Mouse (Mus musculus): ENCODE measurements around the gene Hpgd. TPM values are rescaled to one million over a fixed set of nuclear protein-coding genes. Genes with fewer than 3 reads are reported as not detected.
"Not testable (repeated sequence)": the region's sequence is repeated elsewhere in the genome, so short reads cannot be mapped to it uniquely, and the experiment has no call there.

Gene Hpgd
- polyA plus RNA-seq (2015; fragmentation: Nextera tagmentation; extraction: Ambion mirVana) = 216 and 320 TPM in 2 replicates

- Histone ChIP-seq H3K4me3 (ENCODE audit: low read depth, low read length) (peak within 1 kb of the TSS; percentile 57), H3K9me3 (ENCODE audit: low read length) (no peaks in the 10 kb centered on the region), H3K27me3 (replicated peaks; ENCODE audit: insufficient read depth, low read length) (no peaks in the 10 kb centered on the region), H3K4me2 (replicated peaks; ENCODE audit: low read depth, low read length) (peak within 1 kb of the TSS; percentile 77), H3K36me3 (ENCODE audit: insufficient read depth, low read length) (no peaks in the 10 kb centered on the region), H3K4me1 (ENCODE audit: insufficient read depth, low read depth, low read length) (no peaks in the 10 kb centered on the region; the same call in 1 of the 2 replicates), H3K27ac (ENCODE audit: low read length) (no peak within 1 kb of the TSS), H3K9ac (replicated peaks; ENCODE audit: low read depth) (peak within 1 kb of the TSS; percentile 37)
- ATAC-seq (peak; percentile 80), DNase-seq (ENCODE audit: low spot score) (peak; percentile 62)
- TF ChIP-seq EP300 (IDR thresholded peaks at IDR 0.05) = no peak
- TF ChIP-seq CTCF (IDR thresholded peaks at IDR 0.05) = no peak
- WGBS = 1% methylated on average over 33 of the region's 33 CpGs
These were observed at the start of gene Hpgd for GRCm38 (mm10) chr8:56294373-56294877. TSS of gene Hpgd (plus strand) at chr8:56294585.

GRCm38 (mm10) chr8:56251728-56252127 lies 42.7 kb upstream of the Hpgd start:
- not testable (repeated sequence) for H3K4me3 ChIP-seq (ENCODE audit: low read depth, low read length); DNase-seq (ENCODE audit: low spot score); H3K9me3 ChIP-seq (ENCODE audit: low read length); H3K9ac ChIP-seq (replicated peaks; ENCODE audit: low read depth); H3K27ac ChIP-seq (ENCODE audit: low read length); H3K4me1 ChIP-seq (ENCODE audit: insufficient read depth, low read depth, low read length); ATAC-seq; H3K27me3 ChIP-seq (replicated peaks; ENCODE audit: insufficient read depth, low read length); H3K36me3 ChIP-seq (ENCODE audit: insufficient read depth, low read length); H3K4me2 ChIP-seq (replicated peaks; ENCODE audit: low read depth, low read length)
- 72% methylated on average over 3 of the region's 3 CpGs for WGBS

DNA sequence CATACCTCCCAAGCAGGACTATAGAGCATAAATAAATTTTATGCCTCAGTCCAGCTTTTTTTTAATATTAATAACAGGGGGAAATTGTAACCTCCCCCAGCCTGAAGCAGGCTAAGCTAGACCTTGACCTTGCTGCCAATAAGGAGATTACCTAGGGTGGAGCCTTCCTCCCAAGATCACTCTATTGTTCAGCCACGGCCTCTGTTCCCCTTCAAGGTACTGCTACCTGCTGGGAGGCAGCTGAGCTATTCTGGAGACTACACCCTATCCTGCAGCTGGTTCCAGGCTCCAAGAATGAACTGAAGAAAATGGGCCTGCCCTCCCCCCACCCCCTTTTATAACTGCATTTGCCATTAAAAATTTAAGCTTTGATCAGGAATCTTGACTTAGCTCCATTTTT lies 42.1 kb upstream of the Hpgd start:
- ATAC-seq (no peak), DNase-seq (ENCODE audit: low spot score) (no peak)
- Histone ChIP-seq H3K9me3 (ENCODE audit: low read length) (no peaks in the 10 kb centered on the region), H3K9ac (replicated peaks; ENCODE audit: low read depth) (no peak overlapping the region), H3K27ac (ENCODE audit: low read length) (no peak overlapping the region), H3K4me2 (replicated peaks; ENCODE audit: low read depth, low read length) (no peak overlapping the region), H3K4me1 (ENCODE audit: insufficient read depth, low read depth, low read length) (no peaks in the 10 kb centered on the region), H3K36me3 (ENCODE audit: insufficient read depth, low read length) (no peaks in the 10 kb centered on the region), H3K4me3 (ENCODE audit: low read depth, low read length) (no peak overlapping the region), H3K27me3 (replicated peaks; ENCODE audit: insufficient read depth, low read length) (no peaks in the 10 kb centered on the region)
- TF ChIP-seq EP300 (IDR thresholded peaks at IDR 0.05) = no peak
- no peak for TF ChIP-seq CTCF (IDR thresholded peaks at IDR 0.05)
- WGBS = 52% methylated on average over 1 of the region's 1 CpGs

- Histone ChIP-seq H3K4me3 (ENCODE audit: low read depth, low read length) (no peak overlapping the region), H3K36me3 (ENCODE audit: insufficient read depth, low read length) (no peaks in the 10 kb centered on the region), H3K27ac (ENCODE audit: low read length) (no peak overlapping the region), H3K4me1 (ENCODE audit: insufficient read depth, low read depth, low read length) (no peaks in the 10 kb centered on the region), H3K4me2 (replicated peaks; ENCODE audit: low read depth, low read length) (no peak overlapping the region), H3K9me3 (ENCODE audit: low read length) (no peaks in the 10 kb centered on the region), H3K27me3 (replicated peaks; ENCODE audit: insufficient read depth, low read length) (no peaks in the 10 kb centered on the region), H3K9ac (replicated peaks; ENCODE audit: low read depth) (no peak overlapping the region)
- DNase-seq (ENCODE audit: low spot score) = no peak
- 55% methylated on average over 1 of the region's 1 CpGs for WGBS
- TF ChIP-seq EP300 (IDR thresholded peaks at IDR 0.05) = no peak
- no peak for TF ChIP-seq CTCF (IDR thresholded peaks at IDR 0.05)
- no peak for ATAC-seq
These were observed 33.2 kb upstream of the Hpgd start for GRCm38 (mm10) chr8:56261190-56261589.

DNA sequence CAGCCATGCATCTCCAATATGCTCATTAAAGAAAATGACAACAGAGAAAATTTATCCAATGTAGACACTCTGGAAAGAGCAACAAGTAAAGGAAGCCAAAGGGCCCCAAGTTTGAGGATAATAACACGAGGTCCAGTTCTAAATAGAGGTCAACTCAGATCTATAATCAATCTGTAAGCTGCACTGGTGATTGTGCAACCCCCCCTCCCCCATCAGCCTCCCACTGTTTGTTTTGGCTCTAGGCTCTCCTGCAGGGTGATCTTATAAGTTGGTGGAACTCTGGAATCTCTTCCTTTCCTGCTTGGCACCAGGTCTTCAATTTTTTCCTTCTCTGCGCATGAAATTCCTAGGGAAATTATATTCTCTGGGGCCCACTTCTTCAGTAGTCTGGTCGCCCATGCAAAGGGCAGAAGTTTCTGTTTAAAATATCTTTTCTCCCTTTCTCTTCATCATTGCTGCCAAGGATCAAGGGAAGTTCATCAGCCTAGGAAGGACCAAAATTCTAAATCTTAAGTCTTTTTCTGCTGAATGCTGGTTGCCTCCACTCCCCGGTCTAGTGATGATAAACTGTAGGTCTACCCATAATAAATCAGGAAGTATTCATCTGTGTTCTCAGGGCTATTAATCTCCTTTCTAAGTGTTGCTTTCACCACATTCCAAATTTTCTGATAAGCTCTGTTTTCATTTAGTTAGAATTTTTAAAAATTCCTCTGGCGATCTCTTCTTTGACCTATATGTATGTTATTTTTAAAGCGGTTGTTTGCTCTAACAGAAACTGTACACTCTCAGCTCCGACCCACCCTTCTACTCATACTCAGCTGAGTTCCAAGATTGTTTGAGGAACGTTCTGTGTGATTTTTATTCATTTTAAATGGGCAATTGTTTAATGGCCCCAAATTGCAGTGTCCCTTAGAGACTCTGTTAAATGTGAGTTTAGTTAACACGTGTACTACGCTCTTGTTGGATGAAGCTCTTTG lies 24.4 kb upstream of the Hpgd start:
- H3K27me3 ChIP-seq (replicated peaks; ENCODE audit: insufficient read depth, low read length) = no peaks in the 10 kb centered on the region
- H3K27ac ChIP-seq (ENCODE audit: low read length) = no peak overlapping the region
- no peaks in the 10 kb centered on the region for H3K36me3 ChIP-seq (ENCODE audit: insufficient read depth, low read length)
- no peak for TF ChIP-seq EP300 (IDR thresholded peaks at IDR 0.05)
- no peak for TF ChIP-seq CTCF (IDR thresholded peaks at IDR 0.05)
- no peak for ATAC-seq
- H3K4me2 ChIP-seq (replicated peaks; ENCODE audit: low read depth, low read length) = no peak overlapping the region
- no peak overlapping the region for H3K4me3 ChIP-seq (ENCODE audit: low read depth, low read length)
- 0 out of 2 replicates have a peak, but pooled peaks cover 4% of the 10 kb centered on the region for H3K4me1 ChIP-seq (ENCODE audit: insufficient read depth, low read depth, low read length)
- no peaks in the 10 kb centered on the region for H3K9me3 ChIP-seq (ENCODE audit: low read length)
- no peak overlapping the region for H3K9ac ChIP-seq (replicated peaks; ENCODE audit: low read depth)
- 38% methylated on average over 10 of the region's 10 CpGs for WGBS
- DNase-seq (ENCODE audit: low spot score) = no peak

GRCm38 (mm10) chr8:56272934-56273333 lies 21.5 kb upstream of the Hpgd start:
- no peaks in the 10 kb centered on the region for H3K27me3 ChIP-seq (replicated peaks; ENCODE audit: insufficient read depth, low read length)
- no peaks in the 10 kb centered on the region for H3K36me3 ChIP-seq (ENCODE audit: insufficient read depth, low read length)
- ATAC-seq = no peak
- H3K4me3 ChIP-seq (ENCODE audit: low read depth, low read length) = no peak overlapping the region
- TF ChIP-seq EP300 (IDR thresholded peaks at IDR 0.05) = no peak
- TF ChIP-seq CTCF (IDR thresholded peaks at IDR 0.05) = no peak
- 81% methylated on average over 1 of the region's 1 CpGs for WGBS
- no peak overlapping the region for H3K27ac ChIP-seq (ENCODE audit: low read length)
- H3K4me2 ChIP-seq (replicated peaks; ENCODE audit: low read depth, low read length) = no peak overlapping the region
- no peak for DNase-seq (ENCODE audit: low spot score)
- no peak overlapping the region for H3K9ac ChIP-seq (replicated peaks; ENCODE audit: low read depth)
- H3K9me3 ChIP-seq (ENCODE audit: low read length) = no peaks in the 10 kb centered on the region
- 0 out of 2 replicates have a peak, but pooled peaks cover 4% of the 10 kb centered on the region for H3K4me1 ChIP-seq (ENCODE audit: insufficient read depth, low read depth, low read length)
